Mouse (Mus musculus) heart, adult 10 weeks (tissue): ENCODE results near the gene Olfr287. TPM values are rescaled to one million over a fixed set of nuclear protein-coding genes. Genes with fewer than 3 reads are reported as not detected.

ENCODE experiments used
- polyA plus RNA-seq: library from polyadenylated mRNA; stranded (reverse); fragments of 350-450 nt; fragmentation: Illumina TruSeq; extraction: RNeasy Lipid Tissue Mini Kit (QIAGEN cat#74804); gene quantifications from one replicate; pipeline ENCODE4 v1.2.3, GENCODE M21; 2014; ENCODE audit warnings: low read depth, low replicate concordance

Olfr287 gene
- polyA plus RNA-seq, result not detected

GRCm38 (mm10) chr15:98220877-98221276, at the start of gene Olfr287, which contains the start of gene Gm44579:
Gene Olfr287 (minus strand): TSS chr15:98221056.
Gene Gm44579 (minus strand): TSS chr15:98220977.

GRCm38 (mm10) chr15:98257193-98257592, 36.3 kb upstream of the Olfr287 start, which contains the start of gene H1fnt:
Gene H1fnt (minus strand): TSS chr15:98257293.

GRCm38 (mm10) chr15:98234350-98234749, 13.5 kb upstream of the Olfr287 start, which contains the start of gene Olfr286:
Gene Olfr286 (minus strand): TSS chr15:98234450.

GRCm38 (mm10) chr15:98195442-98195841, 25.4 kb downstream of the Olfr287 start, which contains the start of gene Olfr288:
Gene Olfr288 (minus strand): TSS chr15:98195542.

GRCm38 (mm10) chr15:98166963-98167644, 53.8 kb downstream of the Olfr287 start, which contains the start of gene Ccdc184:
Gene Ccdc184 (plus strand): TSS chr15:98167158.

GRCm38 (mm10) chr15:98165525-98165924, 55.3 kb downstream of the Olfr287 start, which contains the start of gene Asb8:
Gene Asb8 (minus strand): TSS chr15:98165625.

Other genes with a start within 250 kb of the Olfr287 start
- not detected for gene Col2a1, start 216.4 kb downstream of the Olfr287 start, polyA plus RNA-seq
- gene Pfkm, start 128.5 kb downstream of the Olfr287 start, polyA plus RNA-seq, result 729 TPM
- 10.9 TPM for gene Senp1, start 127.3 kb downstream of the Olfr287 start, polyA plus RNA-seq
- gene Asb8, start 55.4 kb downstream of the Olfr287 start, polyA plus RNA-seq, result 96.2 TPM
- gene Ccdc184, start 53.9 kb downstream of the Olfr287 start, polyA plus RNA-seq, result 0.42 TPM
- not detected for gene Olfr288, start 25.5 kb downstream of the Olfr287 start, polyA plus RNA-seq
- not detected for gene Gm44579, start 79 bp downstream of the Olfr287 start, polyA plus RNA-seq
- not detected for gene Olfr286, start 13.4 kb upstream of the Olfr287 start, polyA plus RNA-seq
- gene H1fnt, start 36.2 kb upstream of the Olfr287 start, polyA plus RNA-seq, result not detected
- gene Zfp641, start 75.1 kb upstream of the Olfr287 start, polyA plus RNA-seq, result 5.4 TPM
- gene Olfr285, start 96.3 kb upstream of the Olfr287 start, polyA plus RNA-seq, result not detected
- gene Olfr284, start 119.9 kb upstream of the Olfr287 start, polyA plus RNA-seq, result not detected
- gene Olfr283, start 159.9 kb upstream of the Olfr287 start, polyA plus RNA-seq, result not detected
- not detected for gene Olfr282, start 210.2 kb upstream of the Olfr287 start, polyA plus RNA-seq
- not detected for gene Olfr281, start 231.5 kb upstream of the Olfr287 start, polyA plus RNA-seq
- not detected for gene OR5BS1P, start 248.8 kb upstream of the Olfr287 start, polyA plus RNA-seq